Mouse (Mus musculus): ENCODE measurements at regions not wholly inside any gene's neighbourhood (a gene's known extent, or its start where the extent isn't known, plus 50 kb on each side); places are given as distances from the start of the nearest gene placed in this dataset.
"Not testable (repeated sequence)": the region's sequence is repeated elsewhere in the genome, so short reads cannot be mapped to it uniquely, and the experiment has no call there.

DNA sequence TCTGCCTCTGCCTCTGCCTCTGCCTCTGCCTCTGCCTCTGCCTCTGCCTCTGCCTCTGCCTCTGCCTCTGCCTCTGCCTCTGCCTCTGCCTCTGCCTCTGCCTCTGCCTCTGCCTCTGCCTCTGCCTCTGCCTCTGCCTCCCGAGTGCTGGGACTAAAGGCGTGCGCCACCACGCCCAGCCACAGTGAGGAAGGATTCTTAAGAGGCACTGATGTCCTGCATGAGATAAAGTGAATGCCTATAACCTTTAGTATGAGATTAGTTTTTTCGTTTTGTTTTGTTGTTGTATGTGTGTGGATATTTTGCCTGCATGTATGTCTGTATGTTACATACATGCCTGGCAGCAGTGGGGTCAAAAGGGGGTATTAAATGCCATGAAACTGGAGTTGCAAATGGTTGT is 63.2 kb downstream of the Hlx start:
- not testable (repeated sequence) for DNase-seq (ENCODE audit: low read depth)

DNA sequence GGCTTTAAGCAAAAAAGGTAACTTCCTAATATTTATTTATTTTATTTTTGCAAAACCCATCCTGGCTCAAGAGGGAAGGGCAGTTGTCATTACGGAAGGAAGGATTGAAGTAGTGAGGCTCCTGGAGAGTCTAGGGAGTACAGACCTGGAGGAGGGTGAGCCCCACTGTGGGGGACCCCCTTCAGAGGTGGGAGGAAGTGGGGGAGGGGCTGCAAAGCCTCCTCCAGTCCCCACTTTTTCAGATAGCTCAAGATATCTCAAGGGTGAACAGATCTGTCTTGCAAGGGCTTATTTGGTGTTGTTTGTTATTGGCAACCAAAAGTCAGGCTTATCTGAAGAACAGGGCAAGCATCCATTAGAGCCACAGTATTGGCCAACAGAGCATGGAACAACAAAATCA is 64.0 kb downstream of the Hlx start:
- no peak for DNase-seq (ENCODE audit: low read depth)

DNA sequence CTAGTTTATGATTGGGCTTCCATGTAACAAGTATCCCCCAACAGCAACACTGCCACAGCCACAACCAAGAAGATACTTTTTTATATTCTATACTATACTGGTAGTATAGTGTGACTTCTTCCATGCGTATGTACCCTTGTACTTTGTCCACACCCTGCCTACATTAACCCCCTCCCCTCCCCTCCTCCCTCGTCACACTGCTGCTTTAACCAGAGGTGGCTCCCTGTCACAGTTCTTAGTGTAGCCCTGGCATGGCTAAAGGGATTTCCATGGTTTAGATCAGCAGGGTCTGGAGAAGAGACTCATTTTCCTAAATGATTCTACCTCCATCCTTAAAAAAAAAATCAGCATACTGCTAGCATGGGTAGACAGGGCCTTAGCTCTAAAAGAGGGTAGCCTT is 64.4 kb downstream of the Hlx start:
- DNase-seq (ENCODE audit: low read depth) = no peak

- no peak for DNase-seq (ENCODE audit: low read depth)
These were observed 67.2 kb downstream of the Hlx start for GRCm38 (mm10) chr1:184665243-184665642.

- DNase-seq (ENCODE audit: low read depth) = no peak
These were observed 68.4 kb downstream of the Hlx start for GRCm38 (mm10) chr1:184664098-184664375.

DNA sequence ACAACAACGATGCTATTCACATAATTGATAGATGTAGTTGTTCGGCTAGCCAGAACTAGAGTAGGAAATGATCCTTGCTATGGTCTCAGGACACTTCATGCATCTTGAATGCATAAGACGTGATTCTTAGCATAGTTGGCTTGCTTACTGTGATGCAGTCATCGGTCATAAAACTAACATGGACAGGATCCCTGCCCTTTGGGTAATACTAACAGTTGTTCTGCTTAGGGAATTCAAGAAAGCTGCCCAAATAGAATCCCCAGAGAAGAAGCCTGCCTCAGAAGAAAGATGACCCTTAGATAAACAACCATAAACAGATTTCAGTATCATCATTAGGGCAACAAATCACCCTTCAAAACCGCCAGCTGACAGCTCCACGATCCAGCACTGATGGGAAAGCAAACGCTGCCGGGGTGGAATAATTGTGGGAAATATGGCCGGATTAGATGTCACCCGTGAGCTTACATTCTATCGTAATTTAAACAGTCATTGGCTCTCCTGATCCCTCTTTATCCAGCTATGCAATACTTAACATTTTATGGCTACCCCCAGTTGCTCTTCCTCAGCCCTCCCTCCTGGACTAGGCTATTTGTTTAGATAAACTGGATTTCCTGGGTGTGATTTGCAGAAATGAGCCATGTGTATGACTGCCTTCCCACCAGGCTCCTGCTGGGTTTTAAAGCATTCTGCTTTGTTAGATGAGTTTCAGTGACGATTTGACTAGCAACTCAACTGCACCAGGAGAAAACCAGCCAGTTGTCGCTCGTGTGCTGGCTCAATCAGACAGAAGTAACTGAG is 68.9 kb downstream of the Hlx start:
- DNase-seq (ENCODE audit: low read depth) = no peak

DNA sequence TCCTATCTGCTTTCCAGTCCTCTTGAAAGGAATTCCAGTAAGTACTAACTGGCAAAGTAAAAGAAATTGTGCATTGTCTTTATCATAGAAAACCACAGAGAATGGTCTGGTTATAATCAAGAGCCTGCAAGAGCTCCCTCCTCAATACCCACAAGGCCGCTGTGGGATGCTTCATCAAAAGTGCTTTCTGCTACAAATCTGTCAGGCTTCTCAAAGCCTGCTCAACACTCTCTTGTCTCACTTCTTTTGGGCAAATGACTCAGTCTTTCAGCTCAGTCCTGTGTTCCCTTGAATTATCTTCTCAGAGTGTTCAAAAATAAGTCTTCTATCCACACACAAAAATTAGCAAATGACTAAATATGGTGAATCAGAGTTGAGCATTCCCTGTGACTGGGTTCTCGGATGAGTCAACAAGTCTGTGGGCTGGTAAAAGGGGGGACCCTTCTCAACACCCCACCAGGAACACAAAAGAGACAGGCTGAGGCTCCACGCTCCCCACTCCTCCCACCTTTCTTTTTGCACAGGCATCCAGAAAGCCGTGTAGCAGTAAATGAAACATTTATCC is 81.8 kb downstream of the Hlx start:
- no peak for DNase-seq (ENCODE audit: low read depth)

DNA sequence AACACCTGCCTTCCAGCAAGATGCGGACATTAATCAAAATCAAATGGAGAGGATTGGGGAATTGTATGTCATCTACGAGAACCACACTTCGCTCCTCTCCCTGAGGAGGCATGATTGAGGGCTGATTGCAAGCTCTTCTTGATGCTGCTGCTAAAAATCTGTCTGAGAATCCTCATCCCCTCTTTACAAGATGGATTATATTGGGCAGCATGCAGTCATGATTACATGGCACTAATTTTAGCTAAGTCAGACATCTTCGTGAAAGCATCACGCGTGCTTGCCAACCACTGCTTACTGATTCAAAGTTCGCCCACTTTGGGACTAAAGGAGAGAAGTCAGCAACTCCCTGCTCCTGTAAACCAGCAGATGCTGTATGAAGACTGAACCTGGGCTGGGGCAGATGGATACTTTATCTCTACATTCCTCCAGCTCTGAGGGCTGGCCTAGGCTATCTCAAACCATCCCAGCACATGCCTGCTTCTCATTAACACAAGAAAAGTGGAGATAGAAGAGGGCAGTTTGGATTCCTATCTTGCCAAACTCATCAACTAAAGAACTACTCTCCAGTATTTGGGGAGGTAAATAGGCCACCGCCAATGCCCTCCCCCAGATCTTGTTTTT is 84.4 kb downstream of the Hlx start:
- no peak for DNase-seq (ENCODE audit: low read depth)

- DNase-seq (ENCODE audit: low read depth) = no peak
These were observed 87.4 kb downstream of the Hlx start for GRCm38 (mm10) chr1:184644767-184645598.

DNA sequence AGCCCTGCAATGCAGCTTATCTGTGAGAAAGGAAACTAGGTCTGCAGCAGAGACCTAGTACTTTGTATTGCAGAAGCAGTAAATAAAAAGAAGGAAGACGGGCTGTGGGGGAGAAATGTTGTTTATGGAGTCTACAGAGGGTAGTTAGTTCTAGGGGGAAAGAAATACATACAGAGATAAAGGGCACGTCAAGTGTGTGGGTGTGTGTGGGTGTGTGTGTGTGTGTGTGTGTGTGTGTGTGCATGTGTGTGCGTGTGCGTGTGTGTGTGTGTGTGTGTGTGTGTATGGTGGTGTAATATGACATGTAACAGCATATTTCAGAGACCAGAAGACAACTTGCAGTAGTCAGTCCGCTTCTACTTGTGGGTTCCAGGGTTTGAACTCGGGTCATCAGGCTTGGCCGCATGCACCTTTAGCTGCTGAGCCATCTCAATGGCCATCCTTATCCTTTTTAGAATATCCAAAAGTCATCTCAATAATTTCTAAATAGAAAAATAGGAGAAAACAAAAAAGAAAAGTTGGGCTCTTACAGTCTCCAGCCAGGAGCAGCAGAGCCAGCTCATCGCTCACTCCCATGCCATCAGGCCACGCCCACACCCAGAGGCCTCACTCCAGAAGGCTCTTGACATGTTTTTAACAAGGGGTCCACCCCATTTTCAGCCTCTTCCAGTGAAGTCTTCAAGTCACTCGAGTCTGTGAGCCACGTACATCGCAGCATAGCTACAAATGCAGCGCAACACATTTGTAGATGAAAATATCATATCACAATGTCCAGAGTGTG is 101.5 kb downstream of the Hlx start:
- no peak for DNase-seq (ENCODE audit: low read depth)

- no peak for DNase-seq (ENCODE audit: low read depth)
These were observed 103.2 kb downstream of the Hlx start for GRCm38 (mm10) chr1:184629194-184629593.

- no peak for DNase-seq (ENCODE audit: low read depth)
These were observed 103.8 kb downstream of the Hlx start for GRCm38 (mm10) chr1:184628566-184629168.

DNA sequence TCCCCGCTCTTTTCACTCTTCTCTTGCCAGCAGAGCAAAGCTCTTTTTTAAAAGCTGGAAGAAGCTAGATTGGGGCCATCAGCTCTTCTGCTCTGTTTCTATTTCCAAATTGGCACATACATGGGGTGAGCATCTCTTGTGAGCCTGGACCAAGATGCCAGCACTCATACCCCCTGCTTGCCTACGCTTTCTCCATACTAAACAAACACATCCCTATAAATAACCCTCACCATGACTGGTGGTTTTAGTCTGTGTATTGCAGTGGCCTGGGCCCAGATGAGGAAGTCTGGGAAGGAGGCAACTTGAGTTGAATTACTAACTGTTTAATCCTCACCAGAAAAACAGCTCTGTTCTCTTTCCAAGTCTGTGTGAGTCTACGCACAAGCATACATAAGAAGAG is 110.0 kb downstream of the Hlx start:
- DNase-seq (ENCODE audit: low read depth) = no peak

DNA sequence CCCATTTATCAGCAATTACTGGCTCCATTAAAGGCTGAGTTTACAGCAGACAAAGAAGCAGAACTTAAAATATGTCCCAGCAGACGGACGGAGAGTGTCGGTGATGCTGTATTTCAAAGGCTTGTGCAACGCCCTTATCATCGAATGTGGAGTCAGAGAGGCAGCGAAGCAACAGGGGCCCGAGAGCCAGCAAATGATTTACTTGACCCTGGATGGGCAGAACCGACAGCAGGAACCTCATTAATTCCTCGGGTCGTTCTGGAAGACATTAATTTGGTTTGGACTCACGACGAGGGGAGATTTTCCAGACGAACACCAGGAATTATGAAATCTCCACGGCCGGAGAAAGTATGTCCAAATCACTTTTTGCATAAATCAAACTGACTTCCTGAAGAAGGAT is 110.5 kb downstream of the Hlx start:
- DNase-seq (ENCODE audit: low read depth) = no peak

DNA sequence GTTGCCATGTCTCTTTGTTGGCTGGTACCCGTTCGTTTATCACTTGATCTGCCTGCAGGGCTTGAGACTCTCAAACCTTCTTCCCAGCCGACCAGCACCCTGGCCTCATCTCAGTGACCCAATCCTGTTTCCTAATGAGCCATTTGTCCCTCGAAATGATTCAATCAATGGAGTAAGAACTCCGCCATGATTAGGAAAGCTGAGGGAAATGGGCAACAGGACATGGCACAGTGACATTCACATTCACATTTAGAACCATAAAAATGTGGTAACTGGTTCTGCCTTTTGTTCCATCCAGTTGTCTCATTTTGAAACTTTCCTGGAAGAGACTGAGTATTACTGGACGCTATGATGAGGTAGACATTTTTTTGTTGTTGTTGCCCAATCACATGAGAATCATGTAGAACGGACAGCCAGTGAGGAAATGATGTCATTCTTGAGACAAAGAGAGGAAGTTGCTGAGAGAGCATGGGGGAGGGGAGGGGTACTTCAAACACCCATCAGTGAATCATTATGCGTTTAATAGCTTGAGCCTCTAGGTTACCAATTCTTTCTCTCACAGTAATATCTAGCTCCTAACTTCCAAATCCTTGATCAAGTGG is 114.5 kb downstream of the Hlx start:
- DNase-seq (ENCODE audit: low read depth) = peak; percentile 4

- no peak for DNase-seq (ENCODE audit: low read depth)
These were observed 116.4 kb downstream of the Hlx start for GRCm38 (mm10) chr1:184615991-184616390.

GRCm38 (mm10) chr1:184614699-184615415 is 117.6 kb downstream of the Hlx start:
- DNase-seq (ENCODE audit: low read depth) = no peak

DNA sequence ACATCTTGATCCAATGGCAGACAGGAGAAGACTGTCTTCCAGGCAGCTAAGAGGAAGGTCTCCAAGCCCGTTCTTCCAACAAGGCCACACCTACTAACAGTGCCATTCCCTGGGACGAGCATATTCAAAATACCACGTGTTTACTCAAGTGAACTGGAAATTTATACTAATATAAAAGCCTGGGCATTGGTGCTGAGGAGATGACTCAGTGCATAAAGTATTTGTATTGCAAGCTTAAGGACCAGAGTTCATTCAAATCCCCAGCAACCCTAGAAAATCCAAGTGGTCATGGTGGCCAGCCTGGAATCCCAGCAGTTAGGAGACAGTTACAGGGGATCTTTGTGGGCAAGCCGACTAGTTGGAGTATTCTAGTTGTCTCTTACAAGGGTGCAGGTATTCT is 119.5 kb downstream of the Hlx start:
- DNase-seq (ENCODE audit: low read depth) = no peak

DNA sequence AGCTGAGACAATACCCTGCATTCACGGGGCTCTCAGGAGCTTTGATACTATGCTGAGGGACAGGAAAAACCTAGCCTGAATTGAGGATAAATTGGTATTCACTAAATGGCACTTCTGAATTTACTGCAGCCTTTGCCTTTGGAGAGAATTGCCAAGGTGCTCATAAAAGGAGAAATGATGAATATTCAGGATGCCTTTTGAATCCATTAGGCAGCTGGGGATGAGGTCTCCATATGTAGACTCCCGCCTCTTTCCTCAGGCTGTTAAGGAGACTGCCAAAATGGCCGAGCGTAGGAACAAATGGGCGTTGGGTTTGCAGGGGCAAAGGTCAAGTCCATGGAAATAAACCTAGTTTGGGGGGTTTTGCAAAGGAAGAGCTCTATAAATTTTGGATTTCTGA is 123.5 kb downstream of the Hlx start:
- DNase-seq (ENCODE audit: low read depth) = no peak

- no peak for DNase-seq (ENCODE audit: low read depth)
These were observed 124.1 kb downstream of the Hlx start for GRCm38 (mm10) chr1:184608338-184608737.
